Mouse (Mus musculus): ENCODE results near the gene Alkbh3. TPM values are rescaled to one million over a fixed set of nuclear protein-coding genes. Genes with fewer than 3 reads are reported as not detected.

Gene Alkbh3
- total RNA-seq (2023) = 55.1 TPM

DNA sequence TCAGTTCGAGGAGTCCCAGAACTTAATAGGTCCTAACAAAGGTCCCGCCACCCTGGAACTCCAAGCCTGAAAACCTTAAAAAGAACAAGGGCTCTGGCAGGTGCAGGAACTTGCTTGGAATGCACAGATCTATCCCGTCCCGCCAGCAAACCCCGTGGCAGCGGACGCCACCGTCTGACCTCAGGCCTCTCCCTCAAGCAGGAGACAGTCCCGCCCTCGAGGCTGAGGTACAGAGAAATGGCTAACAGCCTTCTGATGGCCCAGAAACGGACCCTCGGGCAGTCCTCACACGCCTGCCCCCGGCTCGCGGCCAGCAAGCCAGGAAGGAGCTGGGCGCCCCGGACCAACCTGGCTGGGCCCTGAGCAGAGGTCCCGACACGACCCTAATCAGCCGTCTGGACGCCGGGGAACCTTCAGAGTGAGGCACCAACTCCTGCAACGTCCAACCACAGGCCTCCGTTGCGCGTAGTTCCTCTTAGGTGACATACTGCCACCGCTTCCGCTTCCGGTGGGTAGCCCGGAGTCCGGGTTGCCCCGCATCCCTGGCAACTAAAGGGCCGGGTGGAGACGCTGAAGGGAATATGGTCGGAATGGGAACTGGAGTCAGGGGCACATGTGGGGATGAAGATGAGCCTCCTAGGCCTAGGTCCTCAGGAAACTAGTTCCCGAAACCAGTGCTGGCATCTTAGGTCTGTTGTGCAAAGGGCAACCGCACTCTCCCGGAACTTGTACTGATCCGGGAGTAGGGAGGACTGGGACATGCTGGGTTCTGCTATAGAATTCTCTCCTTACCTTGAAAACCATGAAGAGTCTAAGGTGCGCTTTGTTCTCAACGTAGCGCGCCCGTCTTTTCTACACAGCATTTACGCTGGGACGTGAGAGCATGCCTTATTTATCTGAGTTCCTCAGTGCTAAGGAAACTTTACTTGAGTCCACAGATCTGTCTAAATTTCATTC lies at the start of gene Alkbh3:
TSS of gene Alkbh3 (minus strand) at position 473 of the 957 bp plus-strand sequence.

DNA sequence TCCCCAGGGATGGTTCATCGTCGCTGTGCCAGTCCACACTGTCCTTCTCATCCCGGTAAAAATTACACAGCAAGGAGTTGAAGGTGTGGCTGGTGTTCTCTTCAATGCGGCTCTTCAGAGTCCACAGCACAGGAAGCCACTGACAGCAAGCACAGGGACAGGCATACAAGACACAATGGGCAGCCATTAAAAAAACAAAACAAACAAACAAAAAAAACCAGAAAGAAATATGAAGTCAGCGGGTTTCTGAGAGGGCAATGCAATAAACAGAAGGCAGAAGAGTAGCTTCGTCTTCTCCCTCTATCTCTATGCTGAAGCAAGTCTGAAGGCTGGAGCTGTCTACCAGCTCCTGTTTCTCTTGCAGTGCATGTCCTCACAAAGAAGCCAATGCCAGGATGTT lies 14.4 kb downstream of the Alkbh3 start, which contains the start of gene Gm27027:
TSS of gene Gm27027 (minus strand) at position 101 of the 400 bp plus-strand sequence.

DNA sequence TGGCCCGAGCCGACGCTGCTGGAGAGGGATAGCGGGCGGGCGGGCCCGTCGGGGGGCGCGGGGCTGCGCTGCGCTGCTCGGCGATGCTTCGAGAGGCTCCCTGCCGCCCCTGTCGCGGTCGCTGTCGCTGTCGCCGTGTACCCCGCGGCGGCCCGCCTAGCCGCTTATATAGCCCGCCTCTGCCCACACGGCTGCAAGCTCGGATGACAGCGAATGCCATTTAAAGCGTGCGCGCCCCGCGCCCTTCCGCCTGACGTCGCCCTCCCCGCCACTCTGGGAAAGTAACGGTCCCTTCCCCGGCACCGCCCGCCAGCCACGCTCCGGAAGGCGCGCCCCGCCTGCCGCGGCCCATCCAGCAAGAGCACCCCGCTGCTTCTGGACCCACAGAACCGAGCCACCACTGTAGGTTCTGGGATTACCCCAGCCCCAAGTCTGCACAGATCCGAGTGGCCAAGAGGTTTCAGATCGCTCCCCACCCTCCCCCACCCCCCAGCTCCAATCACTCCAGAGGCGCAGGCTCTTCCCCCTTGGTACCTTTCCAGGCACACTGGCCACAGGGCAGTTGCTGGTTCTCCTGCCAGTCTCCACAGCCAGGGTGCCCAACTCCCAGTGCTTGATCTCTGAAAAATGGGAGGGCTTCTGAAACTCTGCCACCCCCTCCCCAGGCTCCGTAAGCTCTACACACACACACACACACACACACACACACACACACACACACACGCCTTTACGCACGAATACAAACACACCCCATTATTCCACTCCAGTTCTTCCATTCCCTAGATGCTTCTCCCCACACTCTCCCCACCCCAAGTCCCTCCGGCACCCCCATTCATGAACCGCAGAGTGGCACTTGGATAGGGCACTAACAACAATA lies 53.5 kb downstream of the Alkbh3 start, which contains the start of gene Gm13889:
TSS of gene Gm13889 (minus strand) at position 294 of the 877 bp plus-strand sequence.

Other genes starting within 250 kb of the Alkbh3 start
- gene Ext2, start 188.2 kb downstream of the Alkbh3 start, total RNA-seq (2023) = 59.9 TPM
- 20.3 TPM for gene Accs, start 160.9 kb downstream of the Alkbh3 start, total RNA-seq (2023)
- not detected for gene Accsl, start 141.7 kb downstream of the Alkbh3 start, total RNA-seq (2023)
- 0.83 TPM for gene Gm13889, start 53.6 kb downstream of the Alkbh3 start, total RNA-seq (2023)
- not detected for gene Gm27027, start 14.5 kb downstream of the Alkbh3 start, total RNA-seq (2023)
- 36.0 TPM for gene Hsd17b12, start 147.2 kb upstream of the Alkbh3 start, total RNA-seq (2023)